Mouse (Mus musculus): Measurements from ENCODE around the gene Kcnab1. TPM values are rescaled to one million over a fixed set of nuclear protein-coding genes. Genes with fewer than 3 reads are reported as not detected.

Gene Kcnab1
- polyA plus RNA-seq, 1 experiment from 2014 or later = 10.3 TPM

DNA sequence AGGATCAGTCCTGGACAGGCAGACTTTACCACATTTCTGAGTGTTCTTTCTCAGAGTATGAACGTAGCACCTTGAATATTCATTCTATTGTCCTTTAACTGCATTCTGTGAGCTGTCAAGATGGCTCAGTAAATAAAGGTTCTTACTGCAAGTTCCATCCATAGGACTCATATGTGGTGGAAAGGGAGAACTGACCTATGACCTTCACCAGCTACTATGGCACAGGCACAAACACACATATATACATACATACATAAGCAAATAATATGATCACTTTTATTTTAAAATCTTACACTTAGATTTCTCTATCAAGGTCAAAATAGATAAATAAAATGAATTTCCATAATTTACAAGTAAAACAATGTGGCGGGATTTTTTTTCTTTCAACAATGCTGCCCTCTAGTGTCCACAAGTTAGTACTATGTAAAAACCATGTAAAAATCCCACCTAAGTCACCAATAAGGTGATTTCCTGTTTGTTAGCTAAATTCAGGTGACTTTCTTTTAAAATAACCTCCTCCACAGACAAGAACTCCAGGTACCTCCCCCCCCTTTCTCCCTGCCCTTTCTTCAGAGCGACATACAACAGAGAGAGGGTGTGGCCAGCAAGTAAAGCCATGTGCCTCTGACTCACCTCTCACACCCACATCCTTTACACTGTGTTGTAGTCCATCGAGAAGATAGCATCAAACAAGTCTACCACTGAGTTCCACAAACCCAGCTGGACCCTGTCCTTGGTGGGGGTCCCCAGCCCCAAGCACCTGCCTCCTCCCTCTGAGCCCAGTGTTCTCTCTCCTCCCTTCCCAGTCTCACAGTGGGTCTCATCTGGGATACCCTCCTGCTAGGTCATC, 243.3 kb downstream of the Kcnab1 start:
- Histone ChIP-seq H3K4me2 (no peak overlapping the region), H3K9me3 (ENCODE audit: control insufficient read depth, low read length) (no peaks in the 10 kb centered on the region), H3K4me1 (ENCODE audit: control insufficient read depth, insufficient read depth, low read length) (no peaks in the 10 kb centered on the region), H3K36me3 (ENCODE audit: control insufficient read depth, insufficient read depth, low read length) (no peaks in the 10 kb centered on the region), H3K27ac (ENCODE audit: low read depth, low read length) (no peak overlapping the region), H3K27me3 (ENCODE audit: control insufficient read depth, insufficient read depth, low read length) (no peaks in the 10 kb centered on the region), H3K4me3 (ENCODE audit: low read depth, low read length) (no peak overlapping the region), H3K9ac (ENCODE audit: low read length) (no peak overlapping the region)
- WGBS = 53% methylated on average over 4 of the region's 4 CpGs
- ATAC-seq (ENCODE audit: low FRiP score) (peak; percentile 56), DNase-seq (ENCODE audit: low spot score, missing footprints) (peak; percentile 89)

DNA sequence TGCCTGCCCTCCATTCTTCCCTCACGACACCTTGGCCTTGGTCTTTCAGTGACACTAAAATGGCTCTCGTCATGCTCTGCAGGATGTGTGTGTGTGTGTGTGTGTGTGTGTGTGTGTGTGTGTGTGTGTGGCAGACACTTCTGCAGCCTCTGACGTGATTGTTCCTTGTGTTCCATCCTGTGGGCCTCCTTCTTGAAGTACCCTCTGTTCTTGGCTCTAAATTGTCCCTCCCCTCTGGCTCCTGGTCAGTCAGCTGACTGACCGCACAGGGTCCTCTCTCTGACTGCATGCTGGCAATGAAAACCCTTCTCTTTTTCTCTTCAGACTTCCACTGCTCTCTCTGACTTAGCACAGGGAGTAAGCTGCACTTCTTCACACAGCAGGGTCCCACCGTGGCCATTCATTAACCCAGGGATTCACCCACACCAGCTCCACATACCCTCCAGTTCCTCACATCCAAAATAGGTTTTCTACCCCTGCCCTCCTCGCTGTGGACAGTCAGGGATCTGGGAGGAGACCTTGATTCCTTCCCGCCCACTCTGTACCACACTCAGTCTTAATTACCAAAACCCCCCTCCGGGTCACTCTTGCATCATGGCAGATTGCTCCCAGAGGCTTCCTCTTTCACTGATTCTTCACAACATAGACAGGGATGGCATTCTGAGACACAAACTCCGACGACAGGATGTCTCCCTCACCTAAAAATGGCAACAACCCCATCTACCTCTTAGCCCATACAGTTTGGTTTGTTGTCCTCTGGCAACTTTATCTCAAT, 244.3 kb downstream of the Kcnab1 start:
- WGBS = 72% methylated on average over 10 of the region's 10 CpGs
- H3K27ac ChIP-seq (ENCODE audit: low read depth, low read length) = no peak overlapping the region
- no peak for ATAC-seq (ENCODE audit: low FRiP score)

DNA sequence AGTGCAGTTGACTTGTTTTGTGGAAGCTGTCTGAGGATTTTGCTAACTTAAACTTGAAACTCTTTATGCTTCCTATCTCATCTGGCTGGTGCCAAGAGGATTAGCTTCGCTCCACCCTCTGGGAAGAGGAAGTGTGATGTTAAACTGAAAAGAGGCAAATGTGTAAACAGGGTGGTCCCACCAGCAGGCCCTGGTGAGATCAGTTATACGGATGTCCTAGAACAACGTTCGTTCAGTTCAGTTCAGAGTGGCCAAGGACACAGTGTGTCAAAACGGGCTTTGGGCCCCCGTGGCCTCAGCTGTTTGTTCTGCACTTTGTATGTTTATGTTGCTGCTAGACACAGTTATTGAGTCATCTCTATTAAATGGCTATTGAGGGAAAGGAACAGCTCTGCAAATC, 246.3 kb downstream of the Kcnab1 start:
- H3K4me3 ChIP-seq (ENCODE audit: low read depth, low read length) = no peak overlapping the region
- H3K27me3 ChIP-seq (ENCODE audit: control insufficient read depth, insufficient read depth, low read length) = no peaks in the 10 kb centered on the region
- no peaks in the 10 kb centered on the region for H3K36me3 ChIP-seq (ENCODE audit: control insufficient read depth, insufficient read depth, low read length)
- peaks cover 6% of the 10 kb centered on the region for H3K4me1 ChIP-seq (ENCODE audit: control insufficient read depth, insufficient read depth, low read length)
- H3K9ac ChIP-seq (ENCODE audit: low read length) = no peak overlapping the region
- DNase-seq (ENCODE audit: low spot score, missing footprints) = no peak
- ATAC-seq (ENCODE audit: low FRiP score) = no peak
- no peaks in the 10 kb centered on the region for H3K9me3 ChIP-seq (ENCODE audit: control insufficient read depth, low read length)
- no peak overlapping the region for H3K27ac ChIP-seq (ENCODE audit: low read depth, low read length)
- no peak overlapping the region for H3K4me2 ChIP-seq
- WGBS = 65% methylated on average over 6 of the region's 6 CpGs

More for the DNA sequence above, 244.3 kb downstream of the Kcnab1 start:
- Histone ChIP-seq H3K36me3 (ENCODE audit: control insufficient read depth, insufficient read depth, low read length) (no peaks in the 10 kb centered on the region), H3K27me3 (ENCODE audit: control insufficient read depth, insufficient read depth, low read length) (no peaks in the 10 kb centered on the region), H3K9me3 (ENCODE audit: control insufficient read depth, low read length) (no peaks in the 10 kb centered on the region), H3K4me2 (no peak overlapping the region), H3K4me1 (ENCODE audit: control insufficient read depth, insufficient read depth, low read length) (peaks cover 4% of the 10 kb centered on the region), H3K4me3 (ENCODE audit: low read depth, low read length) (no peak overlapping the region), H3K9ac (ENCODE audit: low read length) (no peak overlapping the region)
- no peak for DNase-seq (ENCODE audit: low spot score, missing footprints)

DNA sequence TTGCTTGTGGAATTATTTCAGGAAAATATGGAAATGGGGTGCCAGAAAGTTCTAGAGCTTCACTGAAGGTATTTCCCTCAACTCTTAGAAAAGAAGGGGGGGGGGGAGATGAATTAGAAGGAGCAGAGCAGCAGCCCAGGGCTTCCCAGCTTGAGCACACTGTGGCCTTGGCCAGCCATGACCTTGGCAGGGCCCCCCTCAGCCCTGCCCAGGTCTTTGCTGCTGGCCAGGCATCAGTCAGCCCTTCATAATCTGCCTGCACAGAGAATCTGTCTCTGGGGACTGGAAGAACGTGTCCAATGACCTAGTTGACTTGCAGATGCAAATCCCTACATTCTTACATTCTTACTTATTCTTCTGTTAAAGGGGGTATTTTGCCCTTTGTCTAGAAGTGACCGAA, 249.1 kb downstream of the Kcnab1 start:
- ATAC-seq (ENCODE audit: low FRiP score) (peak; percentile 61; the same call in 1 of the 2 replicates), DNase-seq (ENCODE audit: low spot score, missing footprints) (no peak)
- Histone ChIP-seq H3K27ac (ENCODE audit: low read depth, low read length) (no peak overlapping the region), H3K4me3 (ENCODE audit: low read depth, low read length) (no peak overlapping the region), H3K4me2 (no peak overlapping the region), H3K36me3 (ENCODE audit: control insufficient read depth, insufficient read depth, low read length) (no peaks in the 10 kb centered on the region), H3K9ac (ENCODE audit: low read length) (no peak overlapping the region), H3K4me1 (ENCODE audit: control insufficient read depth, insufficient read depth, low read length) (peaks cover 6% of the 10 kb centered on the region), H3K27me3 (ENCODE audit: control insufficient read depth, insufficient read depth, low read length) (no peaks in the 10 kb centered on the region), H3K9me3 (ENCODE audit: control insufficient read depth, low read length) (no peaks in the 10 kb centered on the region)
- 11% methylated on average over 2 of the region's 2 CpGs for WGBS

DNA sequence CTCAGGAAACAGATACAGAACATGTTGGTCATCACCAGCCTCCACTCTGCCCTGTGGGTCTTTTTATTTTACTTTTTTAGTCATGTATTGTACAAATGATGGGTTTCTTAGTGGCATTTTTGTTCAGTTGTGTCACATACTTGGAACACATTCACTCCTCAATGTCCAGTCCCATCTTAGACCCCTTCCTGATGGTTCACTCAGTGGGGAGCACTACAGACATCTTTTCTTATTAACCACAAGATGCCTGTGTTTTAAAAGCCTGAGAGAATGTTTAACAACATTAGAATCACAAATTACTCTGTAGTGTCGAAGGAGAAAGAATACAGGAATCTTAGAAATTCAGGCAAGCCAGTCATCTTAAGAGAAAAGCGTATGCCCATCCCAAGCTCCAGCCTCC, 249.7 kb downstream of the Kcnab1 start:
- no peak overlapping the region for H3K4me2 ChIP-seq
- H3K27ac ChIP-seq (ENCODE audit: low read depth, low read length) = no peak overlapping the region
- DNase-seq (ENCODE audit: low spot score, missing footprints) = no peak
- no peaks in the 10 kb centered on the region for H3K36me3 ChIP-seq (ENCODE audit: control insufficient read depth, insufficient read depth, low read length)
- 58% methylated on average over 2 of the region's 2 CpGs for WGBS
- H3K4me3 ChIP-seq (ENCODE audit: low read depth, low read length) = no peak overlapping the region
- no peaks in the 10 kb centered on the region for H3K27me3 ChIP-seq (ENCODE audit: control insufficient read depth, insufficient read depth, low read length)
- no peak for ATAC-seq (ENCODE audit: low FRiP score)
- no peak overlapping the region for H3K9ac ChIP-seq (ENCODE audit: low read length)
- H3K9me3 ChIP-seq (ENCODE audit: control insufficient read depth, low read length) = no peaks in the 10 kb centered on the region
- H3K4me1 ChIP-seq (ENCODE audit: control insufficient read depth, insufficient read depth, low read length) = peaks cover 6% of the 10 kb centered on the region

DNA sequence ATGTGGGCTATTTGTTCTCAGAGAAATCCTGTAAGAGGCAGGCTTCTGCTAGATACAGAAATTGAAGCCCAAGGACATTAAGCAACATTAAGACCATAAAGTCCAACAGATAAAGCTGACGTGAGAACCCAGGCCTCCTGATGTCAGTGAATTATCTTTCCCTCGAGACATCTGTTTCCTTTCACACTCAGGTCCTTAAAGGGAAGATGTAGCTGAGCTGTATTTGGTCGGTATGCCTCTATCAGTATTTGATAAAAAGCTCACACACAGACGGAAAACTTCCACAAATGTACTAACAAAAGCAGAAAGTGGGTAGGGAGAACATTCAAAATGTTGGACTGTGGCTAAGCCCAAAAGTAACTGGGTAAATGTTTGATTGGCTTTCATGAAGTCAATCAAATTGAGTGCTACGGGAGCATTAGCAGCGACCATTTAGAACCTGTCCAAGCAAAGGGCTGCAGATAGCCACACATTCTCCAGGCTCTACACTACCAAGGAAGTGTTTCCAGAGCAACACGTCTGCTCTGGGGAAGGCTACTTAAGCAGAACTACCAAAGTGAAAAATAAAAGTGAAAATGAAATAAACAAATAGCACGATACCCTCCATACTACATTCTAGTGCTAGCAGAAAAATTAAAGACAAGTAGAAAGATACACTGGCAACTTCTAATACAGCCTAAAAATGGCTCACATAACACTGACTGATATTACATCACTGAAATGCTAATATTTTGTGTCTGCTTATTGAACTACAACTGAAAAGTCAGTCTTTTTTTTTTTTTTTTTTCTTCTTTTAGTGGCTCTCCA, 251.2 kb downstream of the Kcnab1 start:
- Histone ChIP-seq H3K9me3 (ENCODE audit: control insufficient read depth, low read length) (no peaks in the 10 kb centered on the region), H3K27me3 (ENCODE audit: control insufficient read depth, insufficient read depth, low read length) (no peaks in the 10 kb centered on the region), H3K4me2 (no peak overlapping the region), H3K36me3 (ENCODE audit: control insufficient read depth, insufficient read depth, low read length) (no peaks in the 10 kb centered on the region), H3K27ac (ENCODE audit: low read depth, low read length) (no peak overlapping the region), H3K4me1 (ENCODE audit: control insufficient read depth, insufficient read depth, low read length) (peaks cover 6% of the 10 kb centered on the region), H3K9ac (ENCODE audit: low read length) (no peak overlapping the region), H3K4me3 (ENCODE audit: low read depth, low read length) (no peak overlapping the region)
- WGBS = 73% methylated on average over 8 of the region's 8 CpGs
- DNase-seq (ENCODE audit: low spot score, missing footprints) (no peak), ATAC-seq (ENCODE audit: low FRiP score) (no peak)

DNA sequence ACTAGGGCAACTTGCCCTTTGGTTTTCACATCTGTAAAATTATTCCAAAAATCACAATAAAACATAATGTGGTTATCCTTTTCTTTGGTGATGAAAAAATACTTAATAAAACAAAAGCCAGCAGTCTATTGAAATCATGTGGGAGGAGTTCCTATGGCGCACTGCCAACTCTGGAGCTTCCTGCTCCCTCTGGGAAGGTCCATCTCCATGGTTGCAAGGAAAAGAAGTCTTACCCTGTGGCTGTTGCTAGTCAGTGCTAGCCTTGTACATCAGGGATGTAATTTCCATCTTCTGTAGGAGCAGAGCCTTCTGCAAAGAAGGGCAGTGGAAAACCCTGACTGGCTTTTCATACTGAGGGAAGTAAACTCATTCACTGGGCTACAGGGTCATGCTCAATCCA, 254.3 kb downstream of the Kcnab1 start:
- Histone ChIP-seq H3K27ac (ENCODE audit: low read depth, low read length) (no peak overlapping the region), H3K4me3 (ENCODE audit: low read depth, low read length) (no peak overlapping the region), H3K36me3 (ENCODE audit: control insufficient read depth, insufficient read depth, low read length) (no peaks in the 10 kb centered on the region), H3K9ac (ENCODE audit: low read length) (no peak overlapping the region), H3K4me2 (no peak overlapping the region), H3K27me3 (ENCODE audit: control insufficient read depth, insufficient read depth, low read length) (no peaks in the 10 kb centered on the region), H3K9me3 (ENCODE audit: control insufficient read depth, low read length) (no peaks in the 10 kb centered on the region), H3K4me1 (ENCODE audit: control insufficient read depth, insufficient read depth, low read length) (peaks cover 3% of the 10 kb centered on the region)
- ATAC-seq (ENCODE audit: low FRiP score) (no peak), DNase-seq (ENCODE audit: low spot score, missing footprints) (no peak)
- WGBS = 100% methylated on average over 1 of the region's 1 CpGs

DNA sequence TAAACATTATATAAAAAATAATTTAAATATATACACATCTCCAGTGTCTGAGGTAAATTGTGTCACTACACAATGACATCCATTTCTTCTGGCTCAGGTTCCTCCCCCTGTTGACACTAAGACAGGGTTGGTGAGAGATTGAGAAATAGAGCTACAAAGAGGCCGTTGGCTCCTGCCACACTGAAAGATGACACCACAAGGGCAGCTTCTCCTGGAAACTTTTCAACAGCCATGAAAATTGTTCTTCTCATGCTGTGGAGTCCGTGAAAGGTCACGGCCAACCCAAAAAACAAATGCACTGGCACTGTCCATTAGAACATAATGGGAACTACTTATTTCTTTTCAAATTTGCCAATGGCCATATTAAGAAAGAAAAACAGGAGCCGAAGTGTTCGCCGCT, 256.0 kb downstream of the Kcnab1 start:
- WGBS = 77% methylated on average over 6 of the region's 6 CpGs
- Histone ChIP-seq H3K9ac (ENCODE audit: low read length) (no peak overlapping the region), H3K27me3 (ENCODE audit: control insufficient read depth, insufficient read depth, low read length) (no peaks in the 10 kb centered on the region), H3K9me3 (ENCODE audit: control insufficient read depth, low read length) (no peaks in the 10 kb centered on the region), H3K4me3 (ENCODE audit: low read depth, low read length) (no peak overlapping the region), H3K4me1 (ENCODE audit: control insufficient read depth, insufficient read depth, low read length) (no peaks in the 10 kb centered on the region), H3K27ac (ENCODE audit: low read depth, low read length) (no peak overlapping the region), H3K4me2 (no peak overlapping the region), H3K36me3 (ENCODE audit: control insufficient read depth, insufficient read depth, low read length) (no peaks in the 10 kb centered on the region)
- no peak for ATAC-seq (ENCODE audit: low FRiP score)
- no peak for DNase-seq (ENCODE audit: low spot score, missing footprints)

Data from midbrain, embryonic 11.5 days (tissue).